In the genomic region with DNA sequence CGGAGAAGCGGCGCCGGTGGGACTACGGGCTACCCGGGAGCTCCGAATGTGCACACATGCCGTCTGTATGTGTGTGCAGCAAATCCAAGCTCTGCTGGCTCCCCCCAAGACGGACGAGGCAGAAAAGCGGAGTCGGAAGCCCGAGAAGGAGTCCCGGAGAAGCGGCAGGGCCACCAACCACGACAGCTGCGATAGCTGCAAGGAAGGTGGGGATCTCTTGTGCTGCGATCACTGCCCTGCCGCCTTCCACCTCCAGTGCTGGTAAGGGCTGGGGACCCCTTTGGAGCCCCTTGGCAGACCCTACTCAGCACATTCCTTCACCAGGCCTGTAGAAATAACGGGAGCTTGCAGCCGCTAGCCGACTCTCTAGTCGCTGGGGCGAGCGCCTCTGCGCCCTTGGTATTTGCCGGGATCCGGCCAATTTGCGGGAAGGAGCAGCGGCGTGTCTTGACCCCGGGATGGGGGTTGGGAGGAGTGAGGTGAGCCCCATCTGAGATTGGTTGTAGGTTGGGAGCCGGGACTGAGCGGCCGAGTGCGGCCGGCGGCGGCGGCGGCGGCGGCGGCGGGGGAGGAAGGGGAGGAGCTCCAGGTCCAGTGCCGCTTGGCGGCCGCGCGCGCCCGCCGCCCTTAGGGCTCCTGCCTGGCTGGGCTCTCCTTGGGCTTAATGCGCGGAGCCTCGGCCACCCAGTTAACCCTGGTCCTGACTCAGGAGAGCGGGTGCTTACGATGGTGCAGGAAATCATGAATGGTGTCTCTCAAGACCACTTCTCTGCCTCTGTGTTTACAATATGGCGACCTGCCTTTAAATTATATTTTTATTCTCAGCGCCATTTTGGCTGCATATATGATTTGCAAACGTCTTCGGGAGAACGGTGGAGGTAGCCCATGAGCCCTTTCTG, we compare ENCODE assay signal across 8 mouse cellular contexts. TPM values are rescaled to one million over a fixed set of nuclear protein-coding genes. Genes with fewer than 3 reads are reported as not detected.
A peak's percentile ranks its signal among the peaks of the same experiment; 100 is the strongest.
DNase-seq lines count a peak whose midpoint lies in the region; ATAC-seq and TF ChIP-seq lines count a peak whose summit lies in the region.

No protein-coding gene starts in this region.

- no peaks in the 10 kb centered on the region for H3K36me3 ChIP-seq in hindbrain, postnatal 0 days (ENCODE audit: insufficient read depth, low read length)

- DNase-seq in T-cell, adult 2 months (ENCODE audit: low spot score) = peak; percentile 50
- DNase-seq in cerebellum, adult 9-11 months = peak; percentile 83
- peak; percentile 59 for DNase-seq in gastrocnemius, adult 18-20 months (ENCODE audit: low spot score)
- peak; percentile 82 for DNase-seq in hindbrain, postnatal 0 days (ENCODE audit: low spot score)
- peak; percentile 64 to 66 for DNase-seq in left cerebral cortex, adult 2 months (ENCODE audit: extremely low spot score in 1 of 2, low spot score in 2 of 2)
- DNase-seq in mesoderm, embryonic 11.5 days (ENCODE audit: low read depth, low spot score) = peak; percentile 53
- peak; percentile 62 for DNase-seq in right cerebral cortex, postnatal 4 days

- H3K9me3 ChIP-seq in hindbrain, postnatal 0 days (ENCODE audit: low read length) = no peaks in the 10 kb centered on the region

- peak overlapping the region; percentile 98 for H3K4me3 ChIP-seq in hindbrain, postnatal 0 days (ENCODE audit: low read length)
- peak overlapping the region; percentile 83 for H3K4me3 ChIP-seq in left cerebral cortex, adult 2 months

- no peaks in the 10 kb centered on the region for H3K4me1 ChIP-seq in hindbrain, postnatal 0 days (ENCODE audit: insufficient read depth, low read length)

- H3K27me3 ChIP-seq in hindbrain, postnatal 0 days (ENCODE audit: insufficient read depth, low read length) = no peaks in the 10 kb centered on the region

- ATAC-seq in hindbrain, postnatal 0 days = 0 out of 2 replicates have a peak, but pooled peaks have one; percentile 2
- ATAC-seq in monocyte, adult 5-6 weeks (replicated peaks; ENCODE audit: insufficient number of reproducible peaks, low FRiP score, low TSS enrichment, poor library complexity, severe bottlenecking) = no peak

- under 1% methylated on average over 53 of the region's 63 CpGs for WGBS in hindbrain, postnatal 0 days

- H3K4me2 ChIP-seq in hindbrain, postnatal 0 days (ENCODE audit: low read depth, low read length) = peak overlapping the region; percentile 93

- peak overlapping the region; percentile 99 for H3K9ac ChIP-seq in hindbrain, postnatal 0 days (replicated peaks; ENCODE audit: low read length)

- TF ChIP-seq CTCF in hindbrain, postnatal 0 days (IDR thresholded peaks at IDR 0.05; ENCODE audit: low read depth) = no peak
- TF ChIP-seq CTCF in left cerebral cortex, adult 2 months (IDR thresholded peaks at IDR 0.05) = no peak; the same call in 1 of the 2 replicates

- intact Hi-C loops in left cerebral cortex, adult 2 months (cut with DNase I) = loop anchor here (10.0 kb wide), 1 partner anchor 489 kb away; the partner anchor contains the start of gene Git1

- H3K27ac ChIP-seq in hindbrain, postnatal 0 days = peak overlapping the region; percentile 96
- H3K27ac ChIP-seq in left cerebral cortex, adult 2 months = peak overlapping the region; percentile 91

RNA-seq across cellular contexts. Expression of gene Phf12, which starts 1.6 kb away (rescaled TPM):
- total RNA-seq in gastrocnemius, adult 18-20 months (2021) = 10 to 100 TPM; 13.9 to 14.3 TPM
- 31.9 and 34.9 TPM in 2 replicates for total RNA-seq in hindbrain, postnatal 0 days (2014; rRNA removed)
- 8.3 and 8.7 TPM in 2 replicates for polyA plus RNA-seq in hindbrain, postnatal 0 days (2015; fragmentation: Nextera tagmentation; extraction: Ambion mirVana)
- 10 to 100 TPM; 58.9 to 59.2 TPM for total RNA-seq in left cerebral cortex, adult 2 months (2021)
- 34.9 to 44.3 TPM (median 43.9 TPM) in 3 replicates for total RNA-seq in monocyte, adult 5-6 weeks (2017)

RNA-seq across cellular contexts. Expression of gene Dhrs13, which starts 47.9 kb away (rescaled TPM):
- under 1 TPM; 0.80 to 0.97 TPM for total RNA-seq in gastrocnemius, adult 18-20 months (2021)
- 63.8 and 69.6 TPM in 2 replicates for total RNA-seq in hindbrain, postnatal 0 days (2014; rRNA removed)
- polyA plus RNA-seq in hindbrain, postnatal 0 days (2015; fragmentation: Nextera tagmentation; extraction: Ambion mirVana) = 48.2 and 52.8 TPM in 2 replicates
- total RNA-seq in left cerebral cortex, adult 2 months (2021) = 1 to 10 TPM; 5.5 to 6.3 TPM
- 0.39 to 0.86 TPM in 2 of 3 replicates, not detected in the other for total RNA-seq in monocyte, adult 5-6 weeks (2017)

RNA-seq across cellular contexts. Expression of gene Flot2, which starts 53.5 kb away (rescaled TPM):
- total RNA-seq in gastrocnemius, adult 18-20 months (2021) = 10 to 100 TPM; 45.6 to 49.1 TPM
- total RNA-seq in hindbrain, postnatal 0 days (2014; rRNA removed) = 107 and 108 TPM in 2 replicates
- 121 and 123 TPM in 2 replicates for polyA plus RNA-seq in hindbrain, postnatal 0 days (2015; fragmentation: Nextera tagmentation; extraction: Ambion mirVana)
- total RNA-seq in left cerebral cortex, adult 2 months (2021) = 10 to 100 TPM; 91.2 to 96.0 TPM
- total RNA-seq in monocyte, adult 5-6 weeks (2017) = 18.5 to 34.4 TPM (median 28.9 TPM) in 3 replicates

RNA-seq across cellular contexts. Expression of gene Sez6, which starts 53.6 kb away (rescaled TPM):
- under 1 TPM; 0.12 to 0.16 TPM for total RNA-seq in gastrocnemius, adult 18-20 months (2021)
- 175 and 177 TPM in 2 replicates for total RNA-seq in hindbrain, postnatal 0 days (2014; rRNA removed)
- 113 and 127 TPM in 2 replicates for polyA plus RNA-seq in hindbrain, postnatal 0 days (2015; fragmentation: Nextera tagmentation; extraction: Ambion mirVana)
- 100 to 1,000 TPM; 127 to 157 TPM for total RNA-seq in left cerebral cortex, adult 2 months (2021)
- not detected in 3 replicates for total RNA-seq in monocyte, adult 5-6 weeks (2017)
